Mouse (Mus musculus) T-cell, adult 2 months (primary cell): ENCODE results near the gene Phrf1.

ENCODE experiments used
- DNase-seq: peaks from one replicate; pipeline ENCODE4 v3.0.0; 2022; ENCODE audit warnings: low spot score

Gene Phrf1

DNA sequence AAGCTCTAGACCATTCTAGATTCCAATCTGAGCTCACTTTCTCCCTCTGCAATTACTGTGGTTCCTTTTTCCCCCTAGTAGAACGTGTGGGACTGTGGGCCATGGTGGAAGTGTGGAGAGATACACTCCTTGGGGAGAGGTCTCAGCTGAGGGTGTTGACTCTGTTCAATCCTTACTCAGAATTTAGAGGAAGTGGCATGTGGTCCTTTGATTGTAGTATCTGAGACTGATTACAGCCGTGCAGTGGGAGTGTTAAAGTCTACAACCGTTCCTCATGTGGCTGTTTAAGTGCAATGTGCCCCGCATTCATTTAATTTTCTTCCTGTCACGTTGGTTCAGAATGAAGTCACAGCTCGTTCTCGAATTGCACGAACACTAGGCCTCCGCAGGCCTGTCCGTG lies 27.6 kb downstream of the Phrf1 start:
- DNase-seq, result no peak

DNA sequence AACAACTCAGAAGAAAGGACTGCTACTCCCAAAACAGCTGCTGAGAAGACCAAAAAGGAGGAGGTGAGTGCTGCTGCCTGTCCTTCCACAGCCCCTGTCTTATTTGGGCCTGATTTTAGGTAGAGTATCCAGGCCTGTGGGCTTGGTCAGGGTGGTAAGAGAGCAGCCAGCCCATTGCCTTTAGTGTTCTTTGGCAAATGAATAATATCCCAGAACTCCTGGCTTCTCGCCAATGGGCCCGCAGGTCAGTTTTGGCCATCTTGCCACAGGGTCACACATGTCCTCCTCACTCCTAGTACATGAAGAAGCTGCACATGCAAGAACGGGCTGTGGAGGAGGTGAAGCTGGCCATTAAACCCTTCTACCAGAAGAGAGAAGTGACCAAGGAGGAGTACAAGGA lies 32.9 kb downstream of the Phrf1 start:
- no peak for DNase-seq

DNA sequence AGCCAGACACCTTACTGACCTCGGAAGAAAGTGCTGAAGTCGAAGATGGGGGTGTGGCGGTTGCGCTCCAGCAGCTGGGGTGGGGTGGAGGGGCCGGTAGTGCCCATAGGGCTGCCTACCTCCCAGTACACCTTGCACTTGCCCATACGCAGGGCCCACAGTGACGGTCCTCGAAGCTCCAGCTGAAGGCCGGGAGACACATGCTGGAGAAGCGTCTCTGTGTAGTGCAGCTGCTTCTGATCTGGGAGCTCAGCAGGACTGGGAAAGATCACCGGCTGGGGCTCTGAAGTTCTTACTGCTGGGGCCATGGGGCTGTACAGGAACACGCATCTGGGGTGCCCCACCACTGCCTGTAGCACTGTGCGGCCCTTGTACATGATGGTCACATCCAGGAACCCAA lies 35.1 kb downstream of the Phrf1 start:
- no peak for DNase-seq

DNA sequence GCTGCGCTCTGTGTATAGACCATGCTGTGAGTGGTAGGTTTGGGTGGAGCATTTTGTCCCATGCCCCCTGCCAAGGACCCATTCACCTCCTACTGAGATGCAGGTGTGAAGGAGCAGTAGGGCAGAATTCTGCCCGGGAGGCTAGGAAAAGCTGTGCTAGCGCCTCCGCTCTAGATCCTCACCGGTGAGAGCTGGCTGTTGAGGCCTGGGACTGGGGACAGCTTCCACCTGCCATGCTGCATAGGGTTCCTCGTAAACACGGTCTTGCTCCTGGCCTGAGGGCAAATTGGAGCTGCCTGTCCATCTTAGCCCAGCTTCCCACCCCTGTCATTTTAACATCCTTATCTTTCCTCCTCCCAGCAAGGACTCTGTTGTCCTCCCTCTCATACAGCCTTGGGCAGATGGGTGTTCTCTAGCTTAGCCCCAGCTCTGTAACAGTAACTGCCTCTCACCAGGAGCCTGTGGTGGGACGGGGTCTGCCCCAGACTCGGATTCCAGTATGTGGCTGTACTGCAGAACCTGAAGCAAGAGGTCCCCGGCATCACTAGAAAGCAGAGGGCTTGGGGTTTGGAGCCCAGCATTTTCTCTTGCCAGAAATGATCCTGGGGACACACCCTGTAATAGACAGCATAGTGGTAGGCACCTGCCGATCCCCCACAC lies 35.6 kb downstream of the Phrf1 start:
- DNase-seq, result no peak

DNA sequence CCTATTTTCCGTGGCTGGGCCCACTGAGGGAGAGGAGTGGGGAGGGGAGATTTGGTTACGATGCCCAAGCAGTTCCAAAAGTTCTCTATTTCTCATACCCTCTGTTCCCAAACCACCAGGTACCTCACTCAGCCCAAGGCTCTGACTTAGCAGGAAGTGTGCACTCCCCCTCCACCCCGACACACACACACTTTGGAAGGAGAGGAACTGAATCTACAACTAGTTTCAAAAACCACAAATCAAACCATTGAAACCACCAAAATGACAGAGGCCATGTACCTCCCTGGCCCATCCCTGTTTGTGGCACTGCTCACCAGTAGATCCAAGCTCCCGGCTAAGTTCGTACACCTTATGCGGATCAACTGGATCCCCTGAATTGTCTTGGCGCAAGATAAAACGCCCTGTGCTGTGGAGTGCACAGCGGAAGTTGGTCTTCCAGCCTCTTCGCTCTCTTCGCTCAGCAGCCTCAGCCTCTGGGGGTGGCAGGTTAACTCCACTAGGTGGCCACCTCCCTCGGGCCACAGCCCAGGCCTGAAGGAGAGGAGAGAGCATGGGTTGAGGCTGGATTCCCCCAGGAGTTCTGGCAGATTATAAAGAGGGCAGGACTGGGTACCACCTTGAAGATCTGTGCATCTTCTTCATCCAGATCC lies 36.3 kb downstream of the Phrf1 start:
- peak; percentile 74 for DNase-seq

DNA sequence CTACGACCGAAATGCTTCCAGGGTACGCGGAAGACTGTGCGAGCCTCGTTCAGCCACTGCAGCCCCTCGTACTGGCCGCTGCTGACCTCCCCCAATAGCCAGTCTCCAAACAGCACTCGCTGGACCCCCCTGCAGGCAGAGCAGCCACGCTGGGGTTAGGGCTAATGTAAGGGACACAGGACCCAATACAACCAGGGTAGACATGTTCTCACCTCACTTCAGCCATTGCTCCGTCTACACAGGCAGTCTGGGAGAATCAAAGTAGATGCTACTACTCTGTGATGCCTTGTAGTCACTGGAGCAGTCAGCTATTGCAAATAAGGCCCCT lies 36.8 kb downstream of the Phrf1 start:
- peak; percentile 27 for DNase-seq

DNA sequence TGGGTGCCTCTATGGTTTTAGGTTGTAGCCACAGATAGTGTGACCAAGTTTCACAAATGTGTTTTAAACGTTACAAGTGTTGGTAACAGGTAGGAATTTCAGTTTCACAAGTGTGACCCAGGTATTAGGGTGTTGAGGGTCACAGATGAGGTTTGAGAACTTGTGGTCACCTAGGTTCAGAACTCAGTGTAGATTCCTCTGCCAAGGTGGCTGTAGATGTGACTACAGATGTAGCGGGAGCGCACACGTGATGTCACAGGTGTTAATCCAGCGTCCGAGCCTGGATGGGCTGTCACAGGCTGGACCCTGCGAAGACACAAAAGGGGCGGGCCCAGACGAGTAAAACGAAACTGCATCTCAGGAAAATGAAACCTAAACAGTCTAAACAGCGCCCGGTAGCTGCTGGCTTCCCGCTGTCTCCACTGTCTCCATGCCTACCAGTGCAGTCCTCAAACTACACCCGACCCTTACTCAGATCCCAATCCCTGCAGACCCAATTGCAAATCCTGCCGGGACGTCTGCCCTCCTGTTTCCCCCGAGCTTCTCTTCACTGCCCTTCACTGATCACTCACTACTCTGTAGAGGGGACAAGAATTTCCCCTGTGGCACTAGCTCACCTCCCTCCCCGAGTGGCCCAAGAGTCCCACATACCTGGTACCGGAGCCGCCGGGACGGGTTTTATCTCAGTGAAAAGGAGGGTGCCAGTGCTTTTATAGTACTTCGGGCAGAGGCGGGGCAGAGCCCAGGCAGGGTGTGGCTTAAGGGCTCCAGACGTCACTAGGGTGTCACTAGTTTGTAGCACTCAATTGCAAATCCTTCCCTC lies 37.4 kb downstream of the Phrf1 start, which contains the start of gene Irf7:
Irf7 (minus strand) TSS at position 743 of the 823 bp plus-strand sequence.
- peak; percentile 90 for DNase-seq

DNA sequence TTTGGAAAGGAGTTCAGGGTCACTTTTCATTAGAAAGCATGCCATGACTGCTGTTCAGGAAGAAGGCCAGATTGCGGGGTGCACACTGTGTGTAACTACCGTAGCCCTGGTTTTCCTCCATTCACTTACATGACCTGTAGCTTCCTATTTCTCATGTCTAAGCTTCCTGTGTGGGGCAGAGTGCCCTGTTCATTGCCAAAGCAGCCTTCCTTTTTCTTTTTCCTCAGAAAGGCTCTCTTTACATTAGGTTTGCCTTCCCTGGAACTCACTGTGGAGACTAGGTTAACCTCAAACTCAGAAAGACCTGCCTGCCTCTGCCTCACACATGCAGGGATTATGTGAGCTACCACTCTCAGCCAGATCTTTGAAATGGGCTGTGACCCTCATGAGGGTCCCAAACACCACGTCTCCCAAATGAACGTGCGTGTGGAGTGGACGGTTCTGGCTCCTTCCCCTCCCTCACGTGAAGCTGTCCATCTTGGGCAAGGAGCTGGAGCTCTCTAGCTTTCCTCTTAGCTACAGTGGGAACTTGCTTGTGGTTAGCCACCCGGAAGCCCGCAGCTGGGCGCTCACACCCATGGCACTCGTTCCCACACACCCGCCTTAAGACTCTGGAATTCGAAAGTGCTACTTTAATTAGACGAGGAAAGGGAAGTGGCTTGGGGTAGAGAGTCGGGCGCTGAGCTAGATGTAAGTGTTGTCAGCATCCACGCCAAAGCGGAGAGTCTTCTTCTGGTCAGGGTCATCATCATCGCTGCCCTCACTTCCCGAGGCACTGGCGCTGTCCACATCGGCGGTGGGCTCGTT lies 40.1 kb downstream of the Phrf1 start:
- peak; percentile 26 for DNase-seq

DNA sequence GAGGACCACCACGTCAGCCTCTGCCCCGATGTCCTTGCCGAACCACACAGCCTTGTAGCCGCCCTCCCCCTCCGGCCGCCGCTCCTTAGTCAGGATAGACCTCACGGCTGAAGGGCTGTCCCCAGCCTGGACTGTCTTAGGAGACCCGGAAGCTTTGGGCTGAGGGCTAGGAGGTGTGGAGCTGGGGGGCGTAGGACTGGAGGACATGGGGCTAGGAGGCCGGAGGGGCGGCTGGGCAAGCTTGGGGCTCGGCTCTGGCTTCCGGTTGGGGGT lies 40.6 kb downstream of the Phrf1 start:
- no peak for DNase-seq

DNA sequence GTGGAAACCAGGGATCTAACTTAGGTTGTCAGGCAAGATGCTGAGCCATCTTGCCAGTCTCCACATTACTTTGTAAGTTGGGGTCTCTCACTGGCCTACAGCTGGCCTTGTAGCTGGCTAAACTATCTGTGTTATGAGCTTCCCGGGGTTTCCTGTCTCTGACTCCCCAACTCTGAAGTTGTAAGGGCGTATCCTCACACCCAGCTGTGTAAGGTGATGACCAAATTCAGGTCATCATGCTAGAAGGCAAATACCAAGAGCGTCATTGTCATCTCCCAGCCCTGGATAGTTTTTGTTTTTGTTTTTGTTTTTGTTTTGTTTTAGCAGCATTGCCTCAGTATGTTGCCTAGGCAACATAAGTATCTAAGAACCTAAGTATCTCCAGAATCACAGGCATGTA lies 42.0 kb downstream of the Phrf1 start:
- no peak for DNase-seq

DNA sequence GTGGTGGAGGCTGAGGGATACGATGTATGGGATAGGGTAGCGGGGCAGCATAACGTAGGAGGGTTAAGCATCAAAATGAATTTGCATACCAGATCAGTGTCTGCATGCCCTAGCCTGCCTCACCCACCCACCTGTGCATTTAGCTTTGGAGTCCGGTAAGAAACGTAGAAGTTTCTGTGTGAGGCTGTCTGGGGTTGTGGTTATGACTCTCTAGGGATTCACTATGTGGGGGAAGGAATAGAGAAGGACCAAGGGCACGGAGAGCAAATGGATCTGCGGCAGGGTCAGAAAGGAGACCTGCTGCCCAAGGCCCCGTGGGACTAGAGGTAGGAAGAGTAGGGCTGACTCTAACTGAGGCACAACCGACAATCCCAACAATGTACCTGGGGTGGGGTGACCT lies 46.8 kb downstream of the Phrf1 start:
- DNase-seq, result no peak

DNA sequence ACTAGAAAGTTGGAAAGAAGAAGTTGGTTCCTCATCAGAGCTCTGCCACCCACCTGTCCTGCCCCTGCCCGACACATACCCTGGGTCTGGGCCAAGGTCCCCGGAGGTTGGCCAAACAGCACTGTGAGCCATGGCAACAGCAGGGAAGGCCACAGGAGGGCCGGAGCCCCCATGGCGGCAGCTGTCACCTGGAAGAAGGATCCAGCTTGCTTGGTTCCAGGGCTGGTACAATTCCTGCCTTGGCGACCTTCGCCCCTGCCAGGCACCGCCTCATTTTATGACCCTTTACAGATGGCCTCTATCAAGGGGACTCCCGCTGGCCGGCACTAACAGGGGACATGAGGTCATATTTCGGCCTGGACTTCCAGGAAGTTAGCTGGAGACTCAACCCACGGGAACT lies 48.0 kb downstream of the Phrf1 start, which contains the start of gene Cdhr5:
Cdhr5 (minus strand) TSS at position 241 of the 400 bp plus-strand sequence.
- no peak for DNase-seq

DNA sequence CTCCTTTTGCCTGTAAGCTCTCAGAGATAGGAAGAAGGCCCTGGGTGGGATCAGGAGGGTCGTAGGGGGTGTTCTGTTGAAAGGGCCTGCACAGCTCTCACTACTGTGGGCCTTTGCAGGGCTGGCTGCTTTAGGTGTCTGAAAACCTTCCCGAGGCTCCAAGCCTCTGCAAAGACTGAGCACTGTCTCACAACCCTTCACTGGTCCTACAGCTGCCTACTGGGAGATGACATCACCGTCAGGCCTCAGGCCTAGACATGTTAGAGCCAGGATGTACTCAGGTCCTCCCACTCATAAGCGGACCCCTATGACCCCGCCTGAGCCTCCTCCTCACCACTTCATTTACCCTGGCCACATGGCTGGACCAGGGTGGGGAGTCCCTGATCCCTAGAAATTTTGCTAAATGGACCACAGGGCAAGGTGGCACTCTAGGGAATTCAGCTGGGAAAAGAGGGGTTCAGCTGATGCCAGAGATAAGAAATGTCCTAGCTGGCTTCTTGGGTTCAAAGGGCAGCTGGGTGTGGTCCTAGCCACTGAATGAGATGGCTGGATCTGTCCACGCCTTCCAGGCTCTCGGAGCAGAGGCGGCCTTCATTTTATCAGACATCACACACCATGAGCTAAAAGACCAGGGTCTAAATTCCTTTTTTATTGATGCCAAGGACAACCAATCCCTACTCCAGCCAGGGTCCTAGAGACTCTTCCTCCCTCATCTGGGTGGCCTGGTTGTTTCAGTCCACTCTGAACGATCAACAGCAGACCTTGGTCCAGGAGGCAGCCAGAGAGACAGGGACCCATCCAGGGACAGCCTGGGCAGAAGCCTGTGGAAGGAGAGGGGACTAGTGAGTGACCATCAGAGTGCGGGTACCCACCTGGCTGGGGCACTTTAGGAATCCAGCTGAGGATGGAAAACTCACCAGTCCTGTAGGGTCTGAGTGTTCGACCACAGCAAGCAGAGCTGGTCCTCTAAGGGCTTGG lies 49.4 kb downstream of the Phrf1 start:
- no peak for DNase-seq

DNA sequence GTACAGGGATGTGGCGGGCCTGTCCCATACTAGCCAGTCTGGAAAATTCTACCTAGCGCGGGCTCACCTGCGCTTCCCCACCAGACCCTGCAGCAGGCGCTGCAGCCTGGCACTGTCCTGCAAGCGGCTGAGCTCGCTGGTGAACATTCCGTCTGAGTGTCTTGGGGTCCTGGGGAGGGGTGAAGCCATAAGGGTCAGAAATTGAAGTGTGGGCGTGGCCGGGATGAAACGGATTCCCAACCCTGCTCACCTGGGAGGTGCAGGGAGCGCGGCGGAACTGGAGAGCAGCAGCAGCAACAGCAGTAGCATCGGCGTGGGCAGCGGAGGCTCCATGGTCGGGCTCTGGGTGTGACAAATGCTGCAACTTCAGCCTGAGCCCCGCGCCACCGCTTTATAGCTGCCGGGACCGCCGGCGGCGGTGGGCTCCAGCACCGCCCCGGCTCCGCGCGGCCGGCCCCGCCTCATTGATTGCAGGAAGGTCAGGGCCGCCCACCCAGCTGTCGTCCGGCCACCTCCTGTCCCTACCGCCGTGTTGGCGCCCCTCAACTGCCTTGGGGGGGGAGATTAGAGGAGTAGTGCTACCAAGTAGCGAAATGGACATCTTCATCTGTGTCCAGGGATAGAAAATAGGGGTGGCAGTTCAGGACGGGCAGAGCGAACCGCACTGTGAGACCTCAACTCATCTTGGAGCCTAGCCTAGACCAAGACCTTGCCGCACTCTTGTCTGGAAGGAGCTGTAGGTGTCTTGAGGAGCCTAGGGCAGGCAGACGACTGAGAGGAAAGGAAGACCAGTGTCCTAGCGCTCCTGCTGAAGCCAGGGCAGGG lies 50.4 kb downstream of the Phrf1 start, which contains the start of gene Sct:
Sct (minus strand) TSS at position 368 of the 825 bp plus-strand sequence.
- DNase-seq, result peak; percentile 31

DNA sequence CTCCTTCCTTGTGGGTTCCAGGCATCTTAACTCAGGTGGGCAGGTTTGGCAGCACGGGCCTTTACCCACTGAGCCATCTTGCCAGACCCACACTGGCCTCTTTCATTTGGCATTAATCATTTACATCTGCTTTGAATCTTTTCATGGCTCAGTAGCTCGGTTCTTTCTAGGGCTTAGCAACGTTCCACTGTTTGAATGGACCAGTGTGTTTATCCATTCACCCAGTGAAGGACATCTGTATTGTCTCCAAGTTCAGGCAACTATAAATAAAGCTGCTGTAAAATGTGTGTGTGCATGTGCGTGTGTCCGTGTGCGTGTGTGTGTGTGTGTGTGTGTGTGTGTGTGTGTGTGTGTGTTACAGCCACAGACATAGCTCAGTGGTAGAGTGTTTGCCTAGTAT lies 52.9 kb downstream of the Phrf1 start:
- no peak for DNase-seq

DNA sequence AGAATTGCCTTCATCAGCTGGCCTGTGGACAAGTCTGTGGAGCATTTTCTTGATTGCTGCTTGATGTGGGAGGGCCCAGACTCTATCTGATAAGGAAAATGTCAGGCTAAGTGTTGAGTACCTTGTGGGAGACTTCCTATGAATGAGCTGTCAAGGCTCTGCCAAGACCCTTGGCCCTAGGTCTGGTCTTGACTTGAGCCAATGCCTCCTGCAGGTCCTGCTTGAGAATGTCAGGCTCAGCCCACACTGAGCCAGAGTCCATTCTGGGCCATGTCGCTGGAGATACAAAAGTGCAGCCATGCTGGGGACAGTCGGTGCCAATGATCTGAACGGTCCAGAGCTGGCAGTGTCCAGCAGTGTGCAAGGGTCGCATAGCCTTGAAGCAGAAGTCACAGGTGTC lies 54.2 kb downstream of the Phrf1 start:
- DNase-seq, result no peak

DNA sequence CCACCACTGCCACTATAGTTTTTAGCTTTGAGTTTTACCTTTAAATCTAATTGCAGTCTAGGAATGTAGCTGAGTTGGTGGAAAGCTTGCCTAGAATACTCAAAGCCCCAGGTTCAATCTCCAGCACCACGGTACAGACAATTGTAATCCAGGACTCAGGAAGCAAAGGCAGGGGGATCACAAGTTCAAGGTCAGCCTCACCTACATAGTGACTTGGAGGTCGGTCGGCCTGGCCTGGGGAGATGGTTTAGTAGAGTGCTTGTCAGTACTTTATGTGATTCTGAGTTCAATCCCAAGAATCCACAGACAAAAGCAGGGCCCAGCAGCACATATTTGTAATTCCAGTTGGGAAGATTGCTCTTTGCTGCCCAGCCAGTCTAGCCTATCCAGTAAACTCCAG lies 59.5 kb downstream of the Phrf1 start:
- no peak for DNase-seq

DNA sequence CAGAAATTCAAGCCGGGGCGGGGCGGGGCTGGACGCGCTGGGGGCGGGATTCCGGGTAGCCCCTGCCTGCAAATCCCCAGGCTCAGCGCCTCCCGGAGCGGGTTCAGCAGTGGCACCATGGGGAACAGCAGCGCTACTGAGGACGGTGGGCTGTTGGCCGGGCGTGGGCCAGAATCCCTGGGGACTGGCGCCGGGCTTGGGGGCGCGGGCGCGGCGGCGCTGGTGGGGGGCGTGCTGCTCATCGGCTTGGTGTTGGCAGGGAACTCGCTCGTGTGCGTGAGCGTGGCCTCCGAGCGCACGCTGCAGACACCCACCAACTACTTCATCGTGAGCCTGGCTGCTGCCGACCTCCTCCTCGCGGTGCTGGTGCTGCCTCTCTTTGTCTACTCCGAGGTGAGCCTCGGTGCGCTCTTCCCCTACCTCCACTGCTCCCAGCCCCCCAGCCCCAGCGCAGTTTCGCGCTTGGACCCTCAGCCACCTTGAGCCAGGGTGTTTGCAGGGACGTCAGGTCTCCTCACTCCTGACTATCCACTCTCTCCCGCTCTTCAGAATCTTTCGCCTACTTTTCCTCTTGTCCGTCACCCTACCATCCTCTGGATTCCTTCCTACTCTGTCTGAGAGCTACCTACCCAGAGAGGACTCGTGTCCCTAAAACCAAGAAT lies 63.5 kb downstream of the Phrf1 start, which contains the start of gene Drd4:
Drd4 (plus strand) TSS at position 86 of the 662 bp plus-strand sequence.
- DNase-seq, result no peak

DNA sequence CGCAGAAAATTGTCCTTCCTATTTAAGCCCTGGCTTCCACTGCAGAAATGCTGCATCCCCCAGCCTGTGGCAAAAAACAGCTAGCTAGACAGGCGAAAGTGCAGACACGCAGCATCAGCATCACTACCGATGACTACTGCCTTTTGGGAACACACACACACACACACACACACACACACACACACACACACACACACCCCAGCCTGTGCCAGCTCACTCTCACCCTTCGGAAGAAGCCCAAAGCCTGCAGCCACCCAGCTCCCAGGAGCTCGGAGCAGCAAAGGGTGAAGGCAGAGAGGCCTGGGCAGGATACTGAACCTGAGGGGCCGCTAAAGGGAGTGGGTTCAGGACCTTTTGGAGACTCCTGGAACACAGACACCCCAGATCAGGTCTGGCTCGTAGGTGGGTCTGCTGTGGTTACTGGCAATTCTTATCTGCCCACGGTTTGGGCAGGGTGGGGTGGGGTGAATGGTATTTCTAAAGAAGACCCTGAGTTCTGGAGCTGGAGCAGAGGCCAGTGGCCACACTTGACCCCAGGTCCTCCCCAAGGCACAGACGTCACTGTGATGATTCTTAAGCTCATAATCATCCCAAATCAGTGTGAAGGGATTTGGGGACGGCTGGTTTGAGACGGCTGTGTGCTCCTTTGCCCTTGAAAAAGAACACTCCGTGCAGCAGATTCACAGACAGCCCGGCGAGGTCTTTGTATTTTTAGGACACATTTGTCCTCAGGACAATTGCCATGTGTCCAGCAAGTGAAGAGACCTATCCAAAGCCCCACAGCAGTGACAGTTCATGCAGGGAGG lies 64.2 kb downstream of the Phrf1 start:
- DNase-seq, result no peak
